In the genomic region with DNA sequence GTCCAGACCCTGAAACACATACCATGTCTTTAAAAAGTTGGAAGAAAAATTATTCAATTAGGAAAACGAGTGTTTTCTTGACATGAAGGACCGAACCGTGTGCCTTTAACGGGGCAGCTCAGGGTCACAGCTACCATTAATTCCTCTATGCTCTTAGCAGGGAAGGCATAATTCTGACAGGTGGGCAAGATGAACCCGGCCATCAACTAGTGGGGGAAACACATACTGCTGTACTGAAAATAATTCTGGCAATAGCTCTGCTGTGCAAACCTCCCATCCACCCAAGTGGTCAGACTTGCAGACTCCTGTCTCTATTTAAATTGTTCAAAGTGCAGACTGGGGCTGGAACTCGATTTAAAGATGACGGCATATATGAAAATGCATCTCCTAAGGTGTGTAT, we compare ENCODE assay signal across 8 mouse cellular contexts. TPM values are rescaled to one million over a fixed set of nuclear protein-coding genes. Genes with fewer than 3 reads are reported as not detected.
DNase-seq lines count a peak whose midpoint lies in the region; ATAC-seq and TF ChIP-seq lines count a peak whose summit lies in the region.

No protein-coding gene starts in this region.

- 21% methylated on average over 7 of the region's 7 CpGs for WGBS in embryonic facial prominence, embryonic 12.5 days
- WGBS in intestine, embryonic 15.5 days = 20% methylated on average over 7 of the region's 7 CpGs
- WGBS in midbrain, postnatal 0 days = 22% methylated on average over 7 of the region's 7 CpGs

- no peaks in the 10 kb centered on the region for H3K9me3 ChIP-seq in embryonic facial prominence, embryonic 12.5 days
- H3K9me3 ChIP-seq in intestine, embryonic 15.5 days = no peaks in the 10 kb centered on the region
- no peaks in the 10 kb centered on the region for H3K9me3 ChIP-seq in midbrain, postnatal 0 days (ENCODE audit: low read length)

- no peak for ATAC-seq in embryonic facial prominence, embryonic 12.5 days (ENCODE audit: insufficient number of reproducible peaks, insufficient read depth, low FRiP score, low TSS enrichment)
- peak; percentile 12; the same call in 1 of the 2 replicates for ATAC-seq in intestine, embryonic 15.5 days
- ATAC-seq in midbrain, postnatal 0 days (ENCODE audit: low FRiP score) = peak; percentile 35

- no peaks in the 10 kb centered on the region for H3K36me3 ChIP-seq in embryonic facial prominence, embryonic 12.5 days
- H3K36me3 ChIP-seq in intestine, embryonic 15.5 days = no peaks in the 10 kb centered on the region
- no peaks in the 10 kb centered on the region for H3K36me3 ChIP-seq in midbrain, postnatal 0 days (ENCODE audit: insufficient read depth, low read length)

- H3K9ac ChIP-seq in embryonic facial prominence, embryonic 12.5 days = peak overlapping the region; percentile 89
- H3K9ac ChIP-seq in intestine, embryonic 15.5 days = peak overlapping the region; percentile 99
- peak overlapping the region; percentile 98 for H3K9ac ChIP-seq in midbrain, postnatal 0 days (replicated peaks; ENCODE audit: low read length, poor library complexity, severe bottlenecking)

- intact Hi-C loops in left cerebral cortex, adult 2 months (cut with DNase I) = loop anchor here (2.0 to 5.0 kb wide), 3 partner anchors 34 to 159 kb away; a partner anchor contains a TSS

- TF ChIP-seq CTCF in left cerebral cortex, adult 2 months (IDR thresholded peaks at IDR 0.05) = no peak; the same call in 1 of the 2 replicates
- peak; percentile 33; the same call in 1 of the 2 replicates for TF ChIP-seq CTCF in midbrain, postnatal 0 days (IDR thresholded peaks at IDR 0.05)

- peaks cover 12% of the 10 kb centered on the region; the same call in 1 of the 2 replicates for H3K4me1 ChIP-seq in embryonic facial prominence, embryonic 12.5 days
- H3K4me1 ChIP-seq in intestine, embryonic 15.5 days (replicated peaks) = 0 out of 2 replicates have a peak, but pooled peaks cover 4% of the 10 kb centered on the region
- no peaks in the 10 kb centered on the region; the same call in 1 of the 2 replicates for H3K4me1 ChIP-seq in midbrain, postnatal 0 days (ENCODE audit: insufficient read depth, low read length)

- no peak for DNase-seq in left cerebral cortex, adult 2 months (ENCODE audit: extremely low spot score in 1 of 2, low spot score in 2 of 2)
- DNase-seq in left cerebral cortex, adult 11 months (ENCODE audit: low spot score) = no peak
- DNase-seq in midbrain, postnatal 0 days (ENCODE audit: low spot score) = peak; percentile 25
- no peak for DNase-seq in spleen, postnatal 4 days (ENCODE audit: low spot score in 2 of 2)
- DNase-seq in right cerebral cortex, postnatal 25 days = no peak
- DNase-seq in retina, postnatal 1 day = no peak

- peak overlapping the region; percentile 93 for H3K4me3 ChIP-seq in left cerebral cortex, adult 2 months
- peak overlapping the region; percentile 77 for H3K4me3 ChIP-seq in embryonic facial prominence, embryonic 12.5 days
- peak overlapping the region; percentile 99 for H3K4me3 ChIP-seq in intestine, embryonic 15.5 days (replicated peaks)
- peak overlapping the region; percentile 85 for H3K4me3 ChIP-seq in midbrain, postnatal 0 days (ENCODE audit: low read depth, low read length)

- peak overlapping the region; percentile 98 for H3K27ac ChIP-seq in left cerebral cortex, adult 2 months
- peak overlapping the region; percentile 86; the same call in 1 of the 2 replicates for H3K27ac ChIP-seq in embryonic facial prominence, embryonic 12.5 days
- H3K27ac ChIP-seq in intestine, embryonic 15.5 days = peak overlapping the region; percentile 90
- H3K27ac ChIP-seq in midbrain, postnatal 0 days (ENCODE audit: low read depth, low read length) = peak overlapping the region; percentile 94

- peak overlapping the region; percentile 62 for H3K4me2 ChIP-seq in embryonic facial prominence, embryonic 12.5 days (replicated peaks)
- peak overlapping the region; percentile 74 for H3K4me2 ChIP-seq in intestine, embryonic 15.5 days (replicated peaks)
- peak overlapping the region; percentile 61 for H3K4me2 ChIP-seq in midbrain, postnatal 0 days (ENCODE audit: low read depth, low read length, poor library complexity, severe bottlenecking)

- H3K27me3 ChIP-seq in embryonic facial prominence, embryonic 12.5 days = 0 out of 2 replicates have a peak, but pooled peaks cover 1% of the 10 kb centered on the region
- no peaks in the 10 kb centered on the region for H3K27me3 ChIP-seq in intestine, embryonic 15.5 days (replicated peaks)
- 0 out of 2 replicates have a peak, but pooled peaks cover 4% of the 10 kb centered on the region for H3K27me3 ChIP-seq in midbrain, postnatal 0 days (ENCODE audit: insufficient read depth, low read length)

RNA-seq across cellular contexts. Expression of a gene that starts 0.6 kb away (rescaled TPM):
- total RNA-seq in left cerebral cortex, adult 2 months (2021) = 100 to 1,000 TPM; 161 to 177 TPM
- 6.6 and 7.0 TPM in 2 replicates for polyA plus RNA-seq in embryonic facial prominence, embryonic 12.5 days (2016; fragmentation: Nextera tagmentation; extraction: Ambion mirVana)
- polyA plus RNA-seq in intestine, embryonic 15.5 days (2015; fragmentation: Nextera tagmentation; extraction: Ambion mirVana) = 4.0 and 4.1 TPM in 2 replicates
- 38.9 and 43.9 TPM in 2 replicates for total RNA-seq in midbrain, postnatal 0 days (2014; rRNA removed)
- polyA plus RNA-seq in midbrain, postnatal 0 days (2015; fragmentation: Nextera tagmentation; extraction: Ambion mirVana) = 23.5 and 24.9 TPM in 2 replicates

RNA-seq across cellular contexts. Expression of a gene that starts 7.0 kb away (rescaled TPM):
- total RNA-seq in left cerebral cortex, adult 2 months (2021) = under 1 TPM in 1 of 2 experiments, not detected in 1; 0.33 TPM
- not detected in 2 replicates for polyA plus RNA-seq in embryonic facial prominence, embryonic 12.5 days (2016; fragmentation: Nextera tagmentation; extraction: Ambion mirVana)
- polyA plus RNA-seq in intestine, embryonic 15.5 days (2015; fragmentation: Nextera tagmentation; extraction: Ambion mirVana) = not detected in 2 replicates
- total RNA-seq in midbrain, postnatal 0 days (2014; rRNA removed) = 0.14 TPM in 1 of 2 replicates, not detected in the other
- not detected in 2 replicates for polyA plus RNA-seq in midbrain, postnatal 0 days (2015; fragmentation: Nextera tagmentation; extraction: Ambion mirVana)

RNA-seq across cellular contexts. Expression of a gene that starts 35.8 kb away (rescaled TPM):
- total RNA-seq in left cerebral cortex, adult 2 months (2021) = 10 to 100 TPM; 81.8 to 92.1 TPM
- polyA plus RNA-seq in embryonic facial prominence, embryonic 12.5 days (2016; fragmentation: Nextera tagmentation; extraction: Ambion mirVana) = 1.5 and 1.6 TPM in 2 replicates
- polyA plus RNA-seq in intestine, embryonic 15.5 days (2015; fragmentation: Nextera tagmentation; extraction: Ambion mirVana) = 0.44 and 0.81 TPM in 2 replicates
- total RNA-seq in midbrain, postnatal 0 days (2014; rRNA removed) = 3.2 and 3.4 TPM in 2 replicates
- polyA plus RNA-seq in midbrain, postnatal 0 days (2015; fragmentation: Nextera tagmentation; extraction: Ambion mirVana) = 3.6 and 3.8 TPM in 2 replicates
